Mouse (Mus musculus) heart, embryonic 13.5 days (tissue): ENCODE measurements around the gene Hivep3. TPM values are rescaled to one million over a fixed set of nuclear protein-coding genes. Genes with fewer than 3 reads are reported as not detected.
A peak's percentile ranks its signal among the peaks of the same experiment; 100 is the strongest.

Experiments used
- ATAC-seq: fragments of 200-750 bp; cut with Nextera tagmentation; 2 replicates; pipeline ENCODE4 v1.8.0; 2017; ENCODE audit warnings: moderate TSS enrichment; ENCODE audit not compliant: insufficient number of reproducible peaks, low FRiP score, low TSS enrichment; ENCODE audit errors: extremely low read depth
- H3K27ac ChIP-seq: fragments of 300-500 bp; sonication (generic); replicated peaks from 2 replicates; pipeline ENCODE4 v1.5.1; 2015; ENCODE audit warnings: moderate library complexity, mild to moderate bottlenecking, inconsistent platforms
- H3K27me3 ChIP-seq: fragments of 300-500 bp; sonication (generic); replicated peaks from 2 replicates; pipeline ENCODE4 v1.6.1; 2015; ENCODE audit warnings: mild to moderate bottlenecking, inconsistent platforms
- H3K36me3 ChIP-seq: fragments of 300-500 bp; sonication (generic); 2 replicates; pipeline ENCODE4 v1.6.1; 2015; ENCODE audit warnings: mild to moderate bottlenecking, inconsistent platforms
- H3K4me1 ChIP-seq: fragments of 300-500 bp; sonication (generic); 2 replicates; pipeline ENCODE4 v1.6.1; 2015; ENCODE audit warnings: inconsistent platforms
- H3K4me2 ChIP-seq: fragments of 300-500 bp; sonication (generic); 2 replicates; pipeline ENCODE4 v1.6.1; 2015; ENCODE audit warnings: inconsistent platforms, mild to moderate bottlenecking, moderate library complexity
- H3K4me3 ChIP-seq: fragments of 300-500 bp; sonication (generic); 2 replicates; pipeline ENCODE4 v1.5.1; 2015; ENCODE audit warnings: moderate library complexity, mild to moderate bottlenecking, inconsistent platforms
- H3K9ac ChIP-seq: fragments of 300-500 bp; sonication (generic); 2 replicates; pipeline ENCODE4 v1.6.1; 2015; ENCODE audit warnings: inconsistent platforms, mild to moderate bottlenecking, moderate library complexity
- H3K9me3 ChIP-seq: fragments of 300-500 bp; sonication (generic); 2 replicates; pipeline ENCODE4 v1.6.1; 2016; ENCODE audit warnings: inconsistent platforms
- WGBS: fragments of 180-500 bp; shearing (Covaris S2); methylation state at CpG from one replicate; pipeline ENCODE4 v1.1.7; 2015; ENCODE audit warnings: mixed read lengths; 5-methylcytosine and 5-hydroxymethylcytosine counted together
- polyA plus RNA-seq: library from polyadenylated mRNA; unstranded; fragments of >200 nt; fragmentation: Nextera tagmentation; extraction: Ambion mirVana; gene quantifications from 2 replicates; pipeline ENCODE4 v1.2.1, GENCODE M21; 2015

Gene Hivep3
- polyA plus RNA-seq, 1 experiment from 2014 or later, result 5.0 TPM

- H3K9me3 ChIP-seq, result no peaks in the 10 kb centered on the region
- H3K4me3 ChIP-seq, result no peak overlapping the region
- WGBS, result 64% methylated on average over 7 of the region's 7 CpGs
- no peaks in the 10 kb centered on the region for H3K27me3 ChIP-seq
- H3K4me2 ChIP-seq, result no peak overlapping the region
- ATAC-seq, result no peak
- H3K36me3 ChIP-seq, result no peaks in the 10 kb centered on the region
- peaks cover 4% of the 10 kb centered on the region; the same call in 1 of the 2 replicates for H3K4me1 ChIP-seq
- H3K27ac ChIP-seq, result no peak overlapping the region
- 0 out of 2 replicates have a peak overlapping the region, but pooled peaks have one; percentile 56 for H3K9ac ChIP-seq
Observed at GRCm38 (mm10) chr4:120000881-120001280, 267.3 kb downstream of the Hivep3 start.

GRCm38 (mm10) chr4:120003006-120003405 lies 269.4 kb downstream of the Hivep3 start:
- Histone ChIP-seq H3K36me3 (no peaks in the 10 kb centered on the region), H3K27ac (no peak overlapping the region), H3K27me3 (no peaks in the 10 kb centered on the region), H3K4me2 (no peak overlapping the region), H3K4me1 (peaks cover 14% of the 10 kb centered on the region), H3K4me3 (no peak overlapping the region), H3K9ac (no peak overlapping the region), H3K9me3 (no peaks in the 10 kb centered on the region)
- WGBS, result 39% methylated on average over 3 of the region's 3 CpGs
- no peak for ATAC-seq

- Histone ChIP-seq H3K4me2 (no peak overlapping the region), H3K36me3 (no peaks in the 10 kb centered on the region), H3K9me3 (no peaks in the 10 kb centered on the region), H3K4me3 (no peak overlapping the region), H3K27ac (no peak overlapping the region), H3K27me3 (peaks cover 3% of the 10 kb centered on the region; the same call in 1 of the 2 replicates), H3K9ac (no peak overlapping the region), H3K4me1 (peaks cover 19% of the 10 kb centered on the region)
- ATAC-seq, result no peak
- WGBS, result 66% methylated on average over 6 of the region's 6 CpGs
Observed at GRCm38 (mm10) chr4:120006046-120006445, 272.5 kb downstream of the Hivep3 start.

GRCm38 (mm10) chr4:120007889-120008288 lies 274.3 kb downstream of the Hivep3 start:
- no peak for ATAC-seq
- Histone ChIP-seq H3K9me3 (no peaks in the 10 kb centered on the region), H3K4me3 (no peak overlapping the region), H3K4me1 (peaks cover 17% of the 10 kb centered on the region), H3K36me3 (no peaks in the 10 kb centered on the region), H3K9ac (no peak overlapping the region), H3K27me3 (peaks cover 5% of the 10 kb centered on the region), H3K4me2 (no peak overlapping the region), H3K27ac (no peak overlapping the region)
- 53% methylated on average over 3 of the region's 3 CpGs for WGBS

GRCm38 (mm10) chr4:120009151-120009550 lies 275.6 kb downstream of the Hivep3 start:
- Histone ChIP-seq H3K9ac (no peak overlapping the region), H3K4me3 (no peak overlapping the region), H3K9me3 (no peaks in the 10 kb centered on the region), H3K4me1 (peaks cover 17% of the 10 kb centered on the region), H3K4me2 (no peak overlapping the region), H3K27ac (no peak overlapping the region), H3K27me3 (peaks cover 7% of the 10 kb centered on the region), H3K36me3 (no peaks in the 10 kb centered on the region)
- no peak for ATAC-seq
- WGBS, result 77% methylated on average over 2 of the region's 2 CpGs

GRCm38 (mm10) chr4:120011788-120012187 lies 278.2 kb downstream of the Hivep3 start:
- no peak for ATAC-seq
- no peak overlapping the region for H3K27ac ChIP-seq
- H3K9ac ChIP-seq, result no peak overlapping the region
- H3K9me3 ChIP-seq, result no peaks in the 10 kb centered on the region
- H3K27me3 ChIP-seq, result peaks cover 9% of the 10 kb centered on the region
- no peak overlapping the region for H3K4me2 ChIP-seq
- H3K4me3 ChIP-seq, result no peak overlapping the region
- H3K36me3 ChIP-seq, result no peaks in the 10 kb centered on the region
- H3K4me1 ChIP-seq, result peaks cover 15% of the 10 kb centered on the region
- WGBS, result 53% methylated on average over 10 of the region's 10 CpGs

- H3K4me3 ChIP-seq, result no peak overlapping the region
- no peak overlapping the region for H3K27ac ChIP-seq
- no peak overlapping the region for H3K9ac ChIP-seq
- peaks cover 8% of the 10 kb centered on the region; the same call in 1 of the 2 replicates for H3K4me1 ChIP-seq
- H3K27me3 ChIP-seq, result peaks cover 15% of the 10 kb centered on the region
- 83% methylated on average over 1 of the region's 1 CpGs for WGBS
- no peaks in the 10 kb centered on the region for H3K36me3 ChIP-seq
- no peak overlapping the region for H3K4me2 ChIP-seq
- H3K9me3 ChIP-seq, result no peaks in the 10 kb centered on the region
- ATAC-seq, result no peak
Observed at GRCm38 (mm10) chr4:120012891-120013290, 279.3 kb downstream of the Hivep3 start.

GRCm38 (mm10) chr4:120018426-120018825 lies 284.8 kb downstream of the Hivep3 start:
- no peaks in the 10 kb centered on the region for H3K4me1 ChIP-seq
- no peaks in the 10 kb centered on the region for H3K36me3 ChIP-seq
- no peak for ATAC-seq
- no peak overlapping the region for H3K4me3 ChIP-seq
- H3K9ac ChIP-seq, result no peak overlapping the region
- peaks cover 27% of the 10 kb centered on the region for H3K27me3 ChIP-seq
- H3K9me3 ChIP-seq, result no peaks in the 10 kb centered on the region
- H3K4me2 ChIP-seq, result no peak overlapping the region
- H3K27ac ChIP-seq, result no peak overlapping the region
- WGBS, result 65% methylated on average over 5 of the region's 5 CpGs

- ATAC-seq, result no peak
- Histone ChIP-seq H3K4me1 (peaks cover 8% of the 10 kb centered on the region), H3K4me2 (no peak overlapping the region), H3K27me3 (peaks cover 27% of the 10 kb centered on the region), H3K27ac (no peak overlapping the region), H3K9ac (no peak overlapping the region), H3K9me3 (no peaks in the 10 kb centered on the region), H3K4me3 (no peak overlapping the region), H3K36me3 (no peaks in the 10 kb centered on the region)
- WGBS, result 48% methylated on average over 3 of the region's 3 CpGs
Observed at GRCm38 (mm10) chr4:120022392-120022791, 288.8 kb downstream of the Hivep3 start.

GRCm38 (mm10) chr4:120023221-120023840 lies 289.7 kb downstream of the Hivep3 start:
- Histone ChIP-seq H3K36me3 (no peaks in the 10 kb centered on the region), H3K4me2 (no peak overlapping the region), H3K9ac (no peak overlapping the region), H3K9me3 (no peaks in the 10 kb centered on the region), H3K27ac (no peak overlapping the region), H3K4me3 (no peak overlapping the region), H3K27me3 (peaks cover 28% of the 10 kb centered on the region), H3K4me1 (peaks cover 8% of the 10 kb centered on the region)
- ATAC-seq, result no peak
- WGBS, result 81% methylated on average over 4 of the region's 4 CpGs

GRCm38 (mm10) chr4:120024071-120024470 lies 290.5 kb downstream of the Hivep3 start:
- H3K4me2 ChIP-seq, result no peak overlapping the region
- ATAC-seq, result no peak
- 25% methylated on average over 10 of the region's 10 CpGs for WGBS
- H3K4me1 ChIP-seq, result peaks cover 8% of the 10 kb centered on the region
- no peaks in the 10 kb centered on the region for H3K9me3 ChIP-seq
- peaks cover 31% of the 10 kb centered on the region for H3K27me3 ChIP-seq
- H3K9ac ChIP-seq, result peak overlapping the region; percentile 44; the same call in 1 of the 2 replicates
- no peaks in the 10 kb centered on the region for H3K36me3 ChIP-seq
- H3K27ac ChIP-seq, result no peak overlapping the region
- H3K4me3 ChIP-seq, result no peak overlapping the region

GRCm38 (mm10) chr4:120027671-120028070 lies 294.1 kb downstream of the Hivep3 start:
- Histone ChIP-seq H3K9ac (no peak overlapping the region), H3K36me3 (no peaks in the 10 kb centered on the region), H3K9me3 (no peaks in the 10 kb centered on the region), H3K4me1 (peaks cover 13% of the 10 kb centered on the region), H3K27ac (no peak overlapping the region), H3K4me2 (no peak overlapping the region), H3K4me3 (no peak overlapping the region), H3K27me3 (peaks cover 39% of the 10 kb centered on the region)
- no peak for ATAC-seq
- 86% methylated on average over 1 of the region's 1 CpGs for WGBS
